Mouse (Mus musculus) neural tube, embryonic 11.5 days (tissue): ENCODE data around the gene Mtmr4. TPM values are rescaled to one million over a fixed set of nuclear protein-coding genes. Genes with fewer than 3 reads are reported as not detected.

Experiments used
- ATAC-seq: fragments of 200-750 bp; cut with Nextera tagmentation; 2 replicates; pipeline ENCODE4 v1.8.0; 2017; ENCODE audit warnings: moderate number of reproducible peaks, mild to moderate bottlenecking, moderate TSS enrichment, moderate library complexity; ENCODE audit not compliant: insufficient read depth, low FRiP score, low TSS enrichment
- DNase-seq: peaks from one replicate; pipeline ENCODE4 v3.0.0-alpha.2; 2015; ENCODE audit warnings: low spot score
- H3K27ac ChIP-seq: fragments of 300-500 bp; sonication (generic); 2 replicates; pipeline ENCODE4 v1.5.1; 2014; ENCODE audit warnings: low read depth, mild to moderate bottlenecking, low read length
- H3K27me3 ChIP-seq: fragments of 300-500 bp; sonication (generic); 2 replicates; pipeline ENCODE4 v1.6.1; 2014; ENCODE audit warnings: mild to moderate bottlenecking, low read length, mixed read lengths; ENCODE audit not compliant: control insufficient read depth, insufficient read depth
- H3K36me3 ChIP-seq: fragments of 300-500 bp; sonication (generic); 2 replicates; pipeline ENCODE4 v1.6.1; 2014; ENCODE audit warnings: mild to moderate bottlenecking, low read length, moderate library complexity, mixed read lengths; ENCODE audit not compliant: control insufficient read depth, insufficient read depth
- H3K4me1 ChIP-seq: fragments of 300-500 bp; sonication (generic); 2 replicates; pipeline ENCODE4 v1.6.1; 2014; ENCODE audit warnings: low read length, mixed read lengths; ENCODE audit not compliant: control insufficient read depth, insufficient read depth
- H3K4me2 ChIP-seq: fragments of 300-500 bp; sonication (generic); 2 replicates; pipeline ENCODE4 v1.6.1; 2014; ENCODE audit warnings: low read depth, mild to moderate bottlenecking, moderate library complexity
- H3K4me3 ChIP-seq: fragments of 300-500 bp; sonication (generic); 2 replicates; pipeline ENCODE4 v1.5.1; 2014; ENCODE audit warnings: low read depth, low read length
- H3K9ac ChIP-seq: fragments of 300-500 bp; sonication (generic); 2 replicates; pipeline ENCODE4 v1.6.1; 2014; ENCODE audit warnings: mild to moderate bottlenecking, low read length
- H3K9me3 ChIP-seq: fragments of 300-500 bp; sonication (generic); 2 replicates; pipeline ENCODE4 v1.6.1; 2016; ENCODE audit warnings: low read length; ENCODE audit not compliant: control insufficient read depth
- WGBS: fragments of 180-500 bp; shearing (Covaris S2); extraction: QIAGEN DNeasy Blood & Tissue Kit; methylation state at CpG from one replicate; pipeline ENCODE4 v1.1.7; 2014; 5-methylcytosine and 5-hydroxymethylcytosine counted together
- polyA plus RNA-seq: library from polyadenylated mRNA; unstranded; fragments of >200 nt; fragmentation: Nextera tagmentation; extraction: Ambion mirVana; gene quantifications from 2 replicates; pipeline ENCODE4 v1.2.1, GENCODE M21; 2014

Mtmr4 gene
- polyA plus RNA-seq, 1 experiment from 2014 or later: 95.9 TPM

DNA sequence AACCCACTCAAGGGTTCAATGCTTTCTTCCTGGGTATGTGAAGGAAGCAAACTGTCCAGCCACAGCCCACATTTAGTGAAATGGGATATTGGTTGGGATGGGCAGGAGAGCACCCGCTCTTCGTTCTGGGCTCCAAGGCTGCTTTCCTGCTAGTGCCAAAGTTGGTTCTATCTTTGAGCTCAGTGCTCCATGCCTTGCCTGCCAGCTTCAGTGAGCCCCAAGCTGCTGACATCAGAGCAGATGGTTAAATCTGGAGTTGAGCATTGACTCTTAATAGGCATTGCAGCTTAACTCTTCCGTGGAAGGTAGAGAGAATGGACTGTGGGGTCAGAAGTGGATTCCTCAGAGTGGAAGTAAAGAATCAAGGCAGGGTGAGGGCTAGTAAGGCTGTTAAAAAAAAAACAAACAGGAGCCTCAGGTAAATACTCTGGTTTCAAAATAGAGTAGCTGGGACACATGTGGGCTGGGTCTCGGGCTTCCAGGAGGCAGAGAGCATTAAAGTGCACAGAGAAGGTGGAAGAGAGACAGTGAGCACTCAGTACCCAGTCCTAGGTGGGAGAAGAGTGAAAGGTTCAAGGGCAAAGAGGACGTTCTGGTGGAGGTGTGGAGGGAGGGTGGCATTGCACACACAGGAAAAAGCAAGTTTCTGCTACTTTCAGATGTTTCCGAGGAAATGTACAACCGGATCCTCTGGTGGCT lies 23.6 kb upstream of the Mtmr4 start, which contains the start of gene Sept4:
Gene Sept4, plus strand, starts transcription at position 649 of the 699 bp plus-strand sequence.
- ATAC-seq (no peak), DNase-seq (no peak)
- no peak within 1 kb of the TSS for H3K4me2 ChIP-seq
- no peak within 1 kb of the TSS for H3K9ac ChIP-seq
- H3K36me3 ChIP-seq: no peaks in the 10 kb centered on the region
- no peaks in the 10 kb centered on the region for H3K27me3 ChIP-seq
- 89% methylated on average over 7 of the region's 7 CpGs for WGBS
- H3K4me1 ChIP-seq: no peaks in the 10 kb centered on the region
- no peaks in the 10 kb centered on the region for H3K9me3 ChIP-seq
- H3K4me3 ChIP-seq: no peak within 1 kb of the TSS
- H3K27ac ChIP-seq: no peak within 1 kb of the TSS

GRCm38 (mm10) chr11:87570743-87571142 lies 21.2 kb upstream of the Mtmr4 start:
- H3K4me1 ChIP-seq: no peaks in the 10 kb centered on the region
- H3K27me3 ChIP-seq: no peaks in the 10 kb centered on the region
- H3K36me3 ChIP-seq: no peaks in the 10 kb centered on the region
- no peak overlapping the region for H3K27ac ChIP-seq
- no peaks in the 10 kb centered on the region for H3K9me3 ChIP-seq
- H3K4me2 ChIP-seq: no peak overlapping the region
- no peak for ATAC-seq
- WGBS: 86% methylated on average over 5 of the region's 5 CpGs
- no peak overlapping the region for H3K4me3 ChIP-seq
- no peak for DNase-seq
- H3K9ac ChIP-seq: no peak overlapping the region

DNA sequence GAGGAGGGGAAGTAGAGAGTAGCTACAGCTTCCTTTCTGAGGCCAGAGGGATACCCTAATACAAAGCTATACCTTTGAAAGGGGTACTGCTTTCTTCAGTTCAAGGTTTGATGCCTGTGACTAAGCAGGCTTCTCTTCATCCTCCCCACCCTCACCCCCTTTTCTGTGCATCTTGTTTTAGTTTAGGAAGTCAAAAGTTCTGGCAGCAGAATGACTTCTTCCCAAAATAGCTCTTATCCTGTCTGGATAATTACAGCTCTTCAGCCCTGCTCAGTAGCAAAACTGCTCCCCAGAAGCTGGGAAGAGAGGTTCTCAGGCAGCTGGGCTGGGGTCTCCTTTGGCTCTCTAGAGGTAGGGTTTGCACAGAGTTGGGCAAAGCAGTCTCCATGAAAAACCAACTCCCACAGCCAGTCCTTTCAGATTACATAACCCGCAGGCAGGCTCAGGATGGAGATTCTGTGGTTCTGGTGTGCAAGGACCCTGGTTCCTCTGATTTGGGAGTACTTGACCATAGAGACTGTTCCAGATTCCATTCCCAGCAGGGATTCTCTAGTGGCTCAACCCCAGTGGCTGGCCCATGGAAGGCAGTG lies 20.5 kb upstream of the Mtmr4 start:
- Histone ChIP-seq H3K27ac (no peak overlapping the region), H3K4me3 (no peak overlapping the region), H3K9ac (no peak overlapping the region), H3K36me3 (no peaks in the 10 kb centered on the region), H3K27me3 (no peaks in the 10 kb centered on the region), H3K4me2 (no peak overlapping the region), H3K4me1 (no peaks in the 10 kb centered on the region), H3K9me3 (no peaks in the 10 kb centered on the region)
- 87% methylated on average over 1 of the region's 1 CpGs for WGBS
- no peak for ATAC-seq
- DNase-seq: no peak

GRCm38 (mm10) chr11:87573751-87574150 lies 18.2 kb upstream of the Mtmr4 start:
- H3K27me3 ChIP-seq: no peaks in the 10 kb centered on the region
- H3K9me3 ChIP-seq: no peaks in the 10 kb centered on the region
- H3K4me3 ChIP-seq: no peak overlapping the region
- H3K4me1 ChIP-seq: peaks cover 4% of the 10 kb centered on the region
- H3K36me3 ChIP-seq: no peaks in the 10 kb centered on the region
- DNase-seq (no peak), ATAC-seq (no peak)
- no peak overlapping the region for H3K27ac ChIP-seq
- H3K9ac ChIP-seq: no peak overlapping the region
- 79% methylated on average over 7 of the region's 7 CpGs for WGBS
- no peak overlapping the region for H3K4me2 ChIP-seq

DNA sequence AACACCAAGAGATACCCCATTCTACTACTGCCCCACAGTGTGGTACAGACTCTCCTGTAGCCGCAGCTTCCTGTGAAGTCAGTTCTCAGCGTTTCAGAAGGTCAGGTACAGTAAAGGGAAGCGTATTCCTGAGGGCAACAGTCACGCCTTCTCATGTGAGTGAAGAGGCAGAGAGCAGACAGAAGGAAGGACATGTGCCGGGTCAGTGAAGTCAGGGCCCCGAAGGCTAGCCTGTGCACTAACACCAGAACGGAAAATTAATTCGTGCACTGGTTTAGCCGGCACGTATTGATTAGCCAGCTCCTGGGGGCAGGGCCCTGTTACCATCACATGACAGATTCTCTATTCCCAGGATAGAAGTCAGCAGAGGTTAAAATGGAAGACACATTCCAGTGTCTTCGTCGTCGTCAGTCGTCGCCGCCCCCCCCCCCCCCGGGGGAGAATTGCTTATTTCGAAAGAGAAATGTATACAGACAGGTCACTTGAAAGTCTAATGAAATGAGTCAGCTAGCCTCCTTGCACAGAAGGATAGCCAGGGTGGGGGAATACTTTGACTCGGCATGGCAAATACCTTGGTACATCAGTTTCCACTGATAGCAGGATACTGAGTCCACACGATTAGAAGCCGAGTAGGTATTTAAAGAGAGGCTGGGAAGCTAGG lies 17.3 kb upstream of the Mtmr4 start:
- Histone ChIP-seq H3K27me3 (no peaks in the 10 kb centered on the region), H3K36me3 (no peaks in the 10 kb centered on the region), H3K4me2 (no peak overlapping the region), H3K27ac (no peak overlapping the region), H3K9ac (no peak overlapping the region), H3K4me1 (peaks cover 4% of the 10 kb centered on the region), H3K4me3 (no peak overlapping the region), H3K9me3 (no peaks in the 10 kb centered on the region)
- 79% methylated on average over 21 of the region's 21 CpGs for WGBS
- DNase-seq (no peak), ATAC-seq (no peak)

- peak overlapping the region; percentile 96 for H3K4me2 ChIP-seq
- no peaks in the 10 kb centered on the region for H3K36me3 ChIP-seq
- no peak for ATAC-seq
- H3K4me1 ChIP-seq: peaks cover 4% of the 10 kb centered on the region
- DNase-seq: no peak
- no peak overlapping the region; the same call in 1 of the 2 replicates for H3K9ac ChIP-seq
- H3K27ac ChIP-seq: no peak overlapping the region
- H3K9me3 ChIP-seq: no peaks in the 10 kb centered on the region
- 20% methylated on average over 6 of the region's 6 CpGs for WGBS
- H3K4me3 ChIP-seq: peak overlapping the region; percentile 51
- H3K27me3 ChIP-seq: no peaks in the 10 kb centered on the region
Measured at GRCm38 (mm10) chr11:87577601-87578248, 14.2 kb upstream of the Mtmr4 start.

- Histone ChIP-seq H3K4me2 (peak overlapping the region; percentile 96), H3K9me3 (no peaks in the 10 kb centered on the region), H3K27me3 (no peaks in the 10 kb centered on the region), H3K4me3 (peak overlapping the region; percentile 51), H3K4me1 (peaks cover 4% of the 10 kb centered on the region), H3K9ac (peak overlapping the region; percentile 67), H3K36me3 (no peaks in the 10 kb centered on the region), H3K27ac (no peak overlapping the region)
- under 1% methylated on average over 40 of the region's 40 CpGs for WGBS
- DNase-seq (peak; percentile 57), ATAC-seq (peak; percentile 72)
Measured at GRCm38 (mm10) chr11:87578249-87578962, 13.6 kb upstream of the Mtmr4 start.

DNA sequence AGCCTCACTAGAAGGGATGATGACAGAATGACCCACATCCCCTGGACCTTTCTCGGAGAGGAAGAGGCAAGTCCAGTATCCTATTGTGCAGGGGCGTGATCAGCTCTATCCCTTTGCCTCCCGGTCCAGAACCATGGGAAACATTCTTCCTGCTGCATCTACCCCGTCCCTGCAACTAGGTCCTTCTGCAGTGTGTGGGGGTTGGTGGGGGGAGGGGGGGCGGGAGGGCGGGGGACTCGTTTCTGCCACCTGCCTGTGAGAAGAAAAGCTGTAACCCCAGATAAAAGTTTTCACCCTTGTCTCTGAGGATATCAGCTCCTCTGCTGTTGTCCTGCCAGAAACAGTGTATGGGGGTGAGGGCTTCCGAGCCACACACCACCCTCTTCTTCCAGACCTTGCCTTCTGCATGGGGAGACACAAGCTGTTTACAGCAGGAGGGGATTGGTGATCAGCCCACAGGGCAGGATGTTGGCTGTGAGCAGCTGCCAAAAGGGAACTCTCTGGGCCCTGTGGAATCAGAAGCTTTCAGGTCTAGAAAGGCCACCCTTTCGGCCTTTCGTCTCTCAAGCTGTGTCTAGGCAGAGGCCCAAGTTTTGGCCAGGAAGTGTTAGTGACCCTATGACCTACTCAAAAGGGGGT lies 12.9 kb upstream of the Mtmr4 start:
- Histone ChIP-seq H3K9ac (peak overlapping the region; percentile 67; the same call in 1 of the 2 replicates), H3K4me1 (peaks cover 4% of the 10 kb centered on the region), H3K4me3 (peak overlapping the region; percentile 51), H3K36me3 (no peaks in the 10 kb centered on the region), H3K4me2 (peak overlapping the region; percentile 96), H3K27ac (no peak overlapping the region), H3K9me3 (no peaks in the 10 kb centered on the region), H3K27me3 (no peaks in the 10 kb centered on the region)
- no peak for ATAC-seq
- no peak for DNase-seq
- WGBS: 19% methylated on average over 10 of the region's 10 CpGs
